Mouse (Mus musculus) neural tube, postnatal 0 days (tissue): Measurements from ENCODE around the gene Atp13a3. TPM values are rescaled to one million over a fixed set of nuclear protein-coding genes. Genes with fewer than 3 reads are reported as not detected.

Source experiments
- polyA plus RNA-seq: library from polyadenylated mRNA; unstranded; fragments of >200 nt; fragmentation: Nextera tagmentation; extraction: Ambion mirVana; gene quantifications from 2 replicates; pipeline ENCODE4 v1.2.1, GENCODE M21; 2015

Atp13a3 gene
- polyA plus RNA-seq: 7.4 and 10.2 TPM in 2 replicates

GRCm38 (mm10) chr16:30405925-30406670 is at the start of gene Atp13a3:
TSS of gene Atp13a3 (minus strand) at chr16:30405975.

DNA sequence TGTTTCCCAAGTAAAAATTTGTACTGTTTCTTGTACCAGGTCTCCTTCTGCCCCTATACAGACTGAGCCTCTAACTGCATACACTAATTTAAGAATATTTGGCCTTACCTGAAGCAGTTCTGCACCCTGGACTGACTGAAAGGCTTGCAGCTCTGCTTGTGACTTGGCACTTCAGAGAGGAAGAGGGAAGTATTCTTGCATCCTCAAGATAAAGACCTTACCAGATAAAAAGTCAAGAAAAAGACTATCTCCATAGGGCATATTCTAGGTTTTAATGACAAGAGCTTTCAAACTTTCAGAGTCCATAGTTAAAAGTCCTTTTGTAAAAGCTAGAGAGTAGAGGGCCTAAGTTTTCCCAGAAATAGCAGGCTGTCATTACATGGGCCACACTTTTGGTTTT is 95.1 kb downstream of the Atp13a3 start, which contains the start of gene Gp5:
Gene Gp5 (minus strand): TSS at position 133 of the 400 bp plus-strand sequence.

DNA sequence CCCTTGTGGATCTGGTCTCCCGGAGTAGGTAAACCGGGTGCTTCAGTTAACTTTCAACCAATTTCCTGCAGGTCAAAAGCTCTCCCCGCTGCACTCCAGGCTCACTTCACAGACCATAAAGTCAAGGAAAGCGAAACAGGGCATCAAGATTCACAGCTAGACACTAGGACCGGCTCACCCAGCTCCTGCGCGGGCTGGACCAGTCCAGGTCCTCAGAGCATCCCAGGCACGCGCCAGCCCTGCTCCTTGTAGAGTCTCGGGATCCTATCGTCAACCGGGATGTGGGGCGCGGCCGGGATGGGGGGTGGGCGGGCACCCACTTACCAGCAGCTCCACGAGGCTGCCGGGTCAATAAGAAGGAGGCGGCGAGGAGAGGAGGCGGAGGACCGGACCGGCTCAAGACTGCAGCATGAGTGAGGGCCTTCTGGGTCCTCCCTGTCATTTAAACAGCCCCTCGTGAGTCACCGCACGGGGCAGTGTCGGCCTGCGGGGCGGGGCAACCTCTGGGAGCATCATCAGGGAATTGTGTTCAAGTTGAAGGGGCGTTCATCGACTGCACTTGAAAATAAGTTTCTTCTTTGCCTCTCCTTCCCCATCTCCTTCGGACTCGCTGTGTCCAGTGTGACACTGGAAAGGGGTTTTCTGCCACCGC is 122.8 kb downstream of the Atp13a3 start, which contains the start of gene Lrrc15:
Gene Lrrc15 (minus strand): TSS at position 413 of the 652 bp plus-strand sequence.

DNA sequence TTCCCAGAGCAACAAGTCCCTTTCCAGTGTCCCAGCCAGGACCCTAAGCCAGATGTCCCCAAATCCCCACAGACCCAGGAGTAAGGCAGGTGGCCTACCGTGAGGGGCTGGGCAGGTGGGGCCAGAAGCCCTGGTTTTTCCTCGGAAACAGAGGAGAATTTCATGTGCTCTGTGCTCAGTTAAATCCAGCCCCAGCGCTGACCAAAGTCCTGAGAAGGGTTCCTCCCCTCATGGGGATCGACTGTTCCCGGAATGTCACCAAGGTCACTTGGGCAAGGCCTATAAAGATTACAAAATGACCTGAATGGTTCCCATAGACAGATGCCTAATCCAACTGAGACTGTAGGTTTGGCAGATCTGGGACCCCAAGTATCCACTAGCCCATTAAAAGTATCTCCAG is 138.4 kb downstream of the Atp13a3 start, which contains the start of gene Cpn2:
Gene Cpn2 (minus strand): TSS at position 141 of the 400 bp plus-strand sequence.

Other genes with a start within 250 kb of the Atp13a3 start
- not detected in 2 replicates for gene Cpn2, start 138.5 kb downstream of the Atp13a3 start, polyA plus RNA-seq
- gene Lrrc15, start 122.7 kb downstream of the Atp13a3 start, polyA plus RNA-seq: 0.22 and 0.28 TPM in 2 replicates
- 1.0 and 1.6 TPM in 2 replicates for gene Gp5, start 95.2 kb downstream of the Atp13a3 start, polyA plus RNA-seq
- gene Tmem44, start 144.9 kb upstream of the Atp13a3 start, polyA plus RNA-seq: 39.0 and 48.4 TPM in 2 replicates
- gene Lsg1, start 181.6 kb upstream of the Atp13a3 start, polyA plus RNA-seq: 33.4 and 36.0 TPM in 2 replicates
- gene Fam43a, start 193.7 kb upstream of the Atp13a3 start, polyA plus RNA-seq: 15.8 and 18.6 TPM in 2 replicates